Mouse (Mus musculus): ENCODE measurements around the gene B3galt4.
A peak's percentile ranks its signal among the peaks of the same experiment; 100 is the strongest.
"Not testable (repeated sequence)": the region's sequence is repeated elsewhere in the genome, so short reads cannot be mapped to it uniquely, and the experiment has no call there.

The B3galt4 gene

GRCm38 (mm10) chr17:33968489-33968888 is 17.2 kb upstream of the B3galt4 start:
- peak; percentile 66 to 77 for DNase-seq (ENCODE audit: low spot score in 2 of 2)

GRCm38 (mm10) chr17:33965846-33966550 is 14.7 kb upstream of the B3galt4 start:
- no peak for DNase-seq (ENCODE audit: low spot score in 2 of 2)

GRCm38 (mm10) chr17:33965082-33965845 is 14.0 kb upstream of the B3galt4 start:
- no peak for DNase-seq (ENCODE audit: low spot score in 2 of 2)

GRCm38 (mm10) chr17:33962876-33963275 is 11.6 kb upstream of the B3galt4 start:
- no peak for DNase-seq (ENCODE audit: low spot score in 2 of 2)

GRCm38 (mm10) chr17:33959948-33960347 is 8.7 kb upstream of the B3galt4 start:
- DNase-seq (ENCODE audit: low spot score in 2 of 2) = no peak

GRCm38 (mm10) chr17:33959135-33959534 is 7.8 kb upstream of the B3galt4 start:
- no peak for DNase-seq (ENCODE audit: low spot score in 2 of 2)

GRCm38 (mm10) chr17:33958451-33958850 is 7.2 kb upstream of the B3galt4 start:
- DNase-seq (ENCODE audit: low spot score in 2 of 2) = no peak

GRCm38 (mm10) chr17:33957493-33957892 is 6.2 kb upstream of the B3galt4 start:
- no peak for DNase-seq (ENCODE audit: low spot score in 2 of 2)

- no peak for DNase-seq (ENCODE audit: low spot score in 2 of 2)
These were observed 5.0 kb upstream of the B3galt4 start for GRCm38 (mm10) chr17:33956336-33956735.

GRCm38 (mm10) chr17:33955555-33956214 is 4.4 kb upstream of the B3galt4 start, which contains the start of the genes Vps52 and Rps18:
TSS of gene Vps52 (plus strand) at chr17:33955812.
TSS of gene Rps18 (minus strand) at chr17:33956001.
- DNase-seq (ENCODE audit: low spot score in 2 of 2) = peak; percentile 93 to 98

- DNase-seq (ENCODE audit: low spot score in 2 of 2) = no peak
These were observed 3.6 kb upstream of the B3galt4 start for GRCm38 (mm10) chr17:33954646-33955554.

GRCm38 (mm10) chr17:33953961-33954565 is 2.8 kb upstream of the B3galt4 start:
- no peak for DNase-seq (ENCODE audit: low spot score in 2 of 2)

GRCm38 (mm10) chr17:33953310-33953709 is 2.0 kb upstream of the B3galt4 start:
- DNase-seq (ENCODE audit: low spot score in 2 of 2) = no peak

GRCm38 (mm10) chr17:33952879-33953278 is 1.6 kb upstream of the B3galt4 start:
- no peak for DNase-seq (ENCODE audit: low spot score in 2 of 2)

GRCm38 (mm10) chr17:33952015-33952414 is 727 bp upstream of the B3galt4 start:
- not testable (repeated sequence) for DNase-seq (ENCODE audit: low spot score in 2 of 2)

GRCm38 (mm10) chr17:33950131-33950625 is 1.1 kb downstream of the B3galt4 start:
- DNase-seq (ENCODE audit: low spot score in 2 of 2) = no peak

GRCm38 (mm10) chr17:33948905-33949537 is 2.3 kb downstream of the B3galt4 start:
- DNase-seq (ENCODE audit: low spot score in 2 of 2) = no peak

- DNase-seq (ENCODE audit: low spot score in 2 of 2) = no peak
These were observed 3.0 kb downstream of the B3galt4 start for GRCm38 (mm10) chr17:33948090-33948904.

GRCm38 (mm10) chr17:33947430-33948089 is 3.7 kb downstream of the B3galt4 start:
- peak in 1 of 2 experiments; percentile 39 for DNase-seq (ENCODE audit: low spot score in 2 of 2)

Data from frontal cortex, postnatal 36 days (tissue).